In the genomic region with DNA sequence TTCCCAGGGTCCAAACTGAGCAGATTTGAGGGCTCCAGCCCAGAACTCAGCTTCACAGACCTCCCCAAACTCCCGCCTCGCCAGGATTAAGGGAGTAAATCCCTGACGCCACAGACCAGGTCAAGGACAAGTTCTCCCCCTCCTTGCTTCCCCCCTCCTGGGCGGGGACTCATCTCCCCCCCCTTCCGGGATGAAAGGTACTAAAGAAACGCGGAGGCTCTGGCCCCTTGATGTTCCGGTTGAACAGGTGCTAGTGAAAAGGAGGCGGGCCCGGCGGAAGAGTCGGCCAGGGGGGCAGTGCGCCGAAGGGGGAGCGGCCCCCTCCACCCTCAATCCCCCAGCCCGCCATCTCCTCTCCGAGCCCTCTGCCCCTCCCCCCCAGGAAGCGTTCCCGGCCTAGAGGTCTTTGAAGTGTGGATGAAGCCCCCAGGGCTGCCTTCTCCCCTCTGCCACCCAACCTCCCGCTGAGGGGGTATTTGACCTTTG, we compare ENCODE assay signal across 8 mouse cellular contexts. TPM values are rescaled to one million over a fixed set of nuclear protein-coding genes. Genes with fewer than 3 reads are reported as not detected.
DNase-seq lines count a peak whose midpoint lies in the region; ATAC-seq and TF ChIP-seq lines count a peak whose summit lies in the region.

No protein-coding gene starts in this region.

- TF ChIP-seq CTCF in thymus, adult 2 months (IDR thresholded peaks at IDR 0.05; ENCODE audit: borderline replicate concordance, control insufficient read depth, extremely low read depth, insufficient read depth, low read length, poor library complexity) = no peak

- H3K4me2 ChIP-seq in heart, embryonic 15.5 days = peak overlapping the region; percentile 73
- peak overlapping the region; percentile 70 for H3K4me2 ChIP-seq in midbrain, embryonic 11.5 days

- no peaks in the 10 kb centered on the region for H3K27me3 ChIP-seq in heart, embryonic 15.5 days
- H3K27me3 ChIP-seq in midbrain, embryonic 11.5 days (ENCODE audit: control insufficient read depth, insufficient read depth, low read length) = peaks cover 12% of the 10 kb centered on the region
- H3K27me3 ChIP-seq in thymus, adult 2 months (ENCODE audit: control insufficient read depth, insufficient read depth, low read length) = no peaks in the 10 kb centered on the region

- peak overlapping the region; percentile 82 for H3K4me3 ChIP-seq in heart, embryonic 15.5 days
- peak overlapping the region; percentile 22 for H3K4me3 ChIP-seq in midbrain, embryonic 11.5 days (ENCODE audit: low read depth, low read length)
- peak overlapping the region; percentile 74 for H3K4me3 ChIP-seq in thymus, adult 2 months (ENCODE audit: control insufficient read depth, insufficient read depth, low read length)

- H3K9me3 ChIP-seq in heart, embryonic 15.5 days (replicated peaks) = no peaks in the 10 kb centered on the region
- H3K9me3 ChIP-seq in midbrain, embryonic 11.5 days (ENCODE audit: control insufficient read depth, low read length) = no peaks in the 10 kb centered on the region

- H3K4me1 ChIP-seq in heart, embryonic 15.5 days (replicated peaks) = peaks cover 67% of the 10 kb centered on the region
- peaks cover 39% of the 10 kb centered on the region for H3K4me1 ChIP-seq in midbrain, embryonic 11.5 days (ENCODE audit: control insufficient read depth, insufficient read depth, low read length)
- H3K4me1 ChIP-seq in thymus, adult 2 months (replicated peaks; ENCODE audit: control insufficient read depth, insufficient read depth, low read length) = peaks cover 49% of the 10 kb centered on the region

- peaks cover 14% of the 10 kb centered on the region for H3K36me3 ChIP-seq in heart, embryonic 15.5 days
- H3K36me3 ChIP-seq in midbrain, embryonic 11.5 days (ENCODE audit: control insufficient read depth, insufficient read depth, low read length) = peaks cover 5% of the 10 kb centered on the region; the same call in 1 of the 2 replicates
- H3K36me3 ChIP-seq in thymus, adult 2 months (ENCODE audit: control insufficient read depth, insufficient read depth, low read length) = no peaks in the 10 kb centered on the region

- peak overlapping the region; percentile 86 for H3K9ac ChIP-seq in heart, embryonic 15.5 days
- H3K9ac ChIP-seq in midbrain, embryonic 11.5 days (ENCODE audit: low read length) = peak overlapping the region; percentile 27; the same call in 1 of the 2 replicates

- TF ChIP-seq POLR2A in thymus, adult 2 months (IDR thresholded peaks at IDR 0.05; ENCODE audit: control insufficient read depth, extremely low read depth, insufficient read depth, low read length, poor library complexity) = 0 out of 2 replicates have a peak, but pooled peaks have one; percentile 31

- H3K27ac ChIP-seq in heart, embryonic 15.5 days = peak overlapping the region; percentile 89
- peak overlapping the region; percentile 30; the same call in 1 of the 2 replicates for H3K27ac ChIP-seq in midbrain, embryonic 11.5 days (ENCODE audit: low read depth, low read length)
- peak overlapping the region; percentile 79 for H3K27ac ChIP-seq in thymus, adult 2 months (ENCODE audit: control insufficient read depth, insufficient read depth, low read length)

- no peak for ATAC-seq in heart, embryonic 15.5 days (replicated peaks; ENCODE audit: insufficient number of reproducible peaks, insufficient read depth, low FRiP score, low read depth)
- ATAC-seq in midbrain, embryonic 11.5 days (ENCODE audit: low FRiP score) = no peak

- intact Hi-C loops in heart, postnatal 25 days (cut with DNase I) = no loop called here
- intact Hi-C loops in left cerebral cortex, postnatal 25 days (cut with DNase I) = loop anchor here (5.0 kb wide), 1 partner anchor 36 kb away; no protein-coding TSS in a partner anchor

- DNase-seq in heart, adult 11 months = peak; percentile 99
- no peak for DNase-seq in heart, postnatal 25 days (ENCODE audit: low spot score)
- peak; percentile 78 for DNase-seq in embryo, embryonic 10.5 days (ENCODE audit: low spot score)
- peak; percentile 83 to 95 for DNase-seq in kidney, postnatal 25 days
- peak; percentile 93 for DNase-seq in midbrain, embryonic 11.5 days (ENCODE audit: low spot score, missing footprints)
- peak; percentile 84 for DNase-seq in thymus, adult 2 months
- no peak for DNase-seq in left cerebral cortex, postnatal 25 days (ENCODE audit: low spot score in 2 of 2)

- WGBS in heart, embryonic 15.5 days = 2% methylated on average over 18 of the region's 20 CpGs
- WGBS in midbrain, embryonic 11.5 days = under 1% methylated on average over 20 of the region's 20 CpGs
- WGBS in thymus, adult 2 months = 0% methylated on average over 20 of the region's 20 CpGs

RNA-seq across cellular contexts. Expression of gene Mllt6, which starts 1.5 kb away (rescaled TPM):
- total RNA-seq in heart, postnatal 25 days (2021) = 10 to 100 TPM; 59.8 to 63.3 TPM
- polyA plus RNA-seq in heart, embryonic 15.5 days (2015; fragmentation: Nextera tagmentation; extraction: Ambion mirVana) = 2.2 and 2.3 TPM in 2 replicates
- polyA plus RNA-seq in midbrain, embryonic 11.5 days (2014; fragmentation: Nextera tagmentation; extraction: Ambion mirVana) = 3.5 and 4.3 TPM in 2 replicates
- polyA plus RNA-seq in thymus, adult 2 months (2012; rRNA removed) = 89.5 and 99.1 TPM in 2 replicates
- 100 to 1,000 TPM; 105 to 121 TPM for total RNA-seq in left cerebral cortex, postnatal 25 days (2021)

RNA-seq across cellular contexts. Expression of gene Cisd3, which starts 23.9 kb away (rescaled TPM):
- 100 to 1,000 TPM; 145 to 155 TPM for total RNA-seq in heart, postnatal 25 days (2021)
- polyA plus RNA-seq in heart, embryonic 15.5 days (2015; fragmentation: Nextera tagmentation; extraction: Ambion mirVana) = 60.7 and 69.4 TPM in 2 replicates
- polyA plus RNA-seq in midbrain, embryonic 11.5 days (2014; fragmentation: Nextera tagmentation; extraction: Ambion mirVana) = 13.4 and 19.0 TPM in 2 replicates
- polyA plus RNA-seq in thymus, adult 2 months (2012; rRNA removed) = 24.9 and 25.3 TPM in 2 replicates
- 10 to 100 TPM; 46.5 to 48.8 TPM for total RNA-seq in left cerebral cortex, postnatal 25 days (2021)

RNA-seq across cellular contexts. Expression of gene Epop, which starts 32.2 kb away (rescaled TPM):
- 1 to 10 TPM in 1 of 2 experiments, under 1 TPM in 1; 0.94 to 1.5 TPM for total RNA-seq in heart, postnatal 25 days (2021)
- 0.71 and 1.1 TPM in 2 replicates for polyA plus RNA-seq in heart, embryonic 15.5 days (2015; fragmentation: Nextera tagmentation; extraction: Ambion mirVana)
- 7.0 and 12.0 TPM in 2 replicates for polyA plus RNA-seq in midbrain, embryonic 11.5 days (2014; fragmentation: Nextera tagmentation; extraction: Ambion mirVana)
- polyA plus RNA-seq in thymus, adult 2 months (2012; rRNA removed) = 5.6 and 8.4 TPM in 2 replicates
- total RNA-seq in left cerebral cortex, postnatal 25 days (2021) = 10 to 100 TPM; 77.4 to 92.2 TPM

RNA-seq across cellular contexts. Expression of gene Pcgf2, which starts 38.6 kb away (rescaled TPM):
- 1 to 10 TPM; 6.2 to 6.4 TPM for total RNA-seq in heart, postnatal 25 days (2021)
- polyA plus RNA-seq in heart, embryonic 15.5 days (2015; fragmentation: Nextera tagmentation; extraction: Ambion mirVana) = 10.9 and 11.5 TPM in 2 replicates
- polyA plus RNA-seq in midbrain, embryonic 11.5 days (2014; fragmentation: Nextera tagmentation; extraction: Ambion mirVana) = 13.4 and 16.1 TPM in 2 replicates
- 22.6 and 28.2 TPM in 2 replicates for polyA plus RNA-seq in thymus, adult 2 months (2012; rRNA removed)
- total RNA-seq in left cerebral cortex, postnatal 25 days (2021) = 10 to 100 TPM; 30.1 to 30.3 TPM

RNA-seq across cellular contexts. Expression of gene Psmb3, which starts 41.5 kb away (rescaled TPM):
- 100 to 1,000 TPM; 150 to 151 TPM for total RNA-seq in heart, postnatal 25 days (2021)
- polyA plus RNA-seq in heart, embryonic 15.5 days (2015; fragmentation: Nextera tagmentation; extraction: Ambion mirVana) = 337 and 364 TPM in 2 replicates
- polyA plus RNA-seq in midbrain, embryonic 11.5 days (2014; fragmentation: Nextera tagmentation; extraction: Ambion mirVana) = 477 and 517 TPM in 2 replicates
- polyA plus RNA-seq in thymus, adult 2 months (2012; rRNA removed) = 421 and 477 TPM in 2 replicates
- 100 to 1,000 TPM; 119 to 124 TPM for total RNA-seq in left cerebral cortex, postnatal 25 days (2021)

Comparison
In these comparisons a context has a peak if more than half of its experiments do, and no peak if none do; other contexts are left out.
1. DNase-seq: peak in heart, adult 11 months (single experiment), embryo, embryonic 10.5 days (single experiment), kidney, postnatal 25 days (2 of 2), midbrain, embryonic 11.5 days (single experiment) and thymus, adult 2 months (single experiment); none in heart, postnatal 25 days (single experiment) and left cerebral cortex, postnatal 25 days (0 of 2).
2. H3K27ac ChIP-seq: peak in every context shown above with its lines; median percentile 89 in heart, embryonic 15.5 days; 79 in thymus, adult 2 months; 30 in midbrain, embryonic 11.5 days.
3. H3K4me3 ChIP-seq: peak in every context shown above with its lines; median percentile 82 in heart, embryonic 15.5 days; 74 in thymus, adult 2 months; 22 in midbrain, embryonic 11.5 days.
4. RNA of gene Mllt6, which starts 1.5 kb away (polyA plus RNA-seq): 89.5 to 99.1 TPM in thymus, adult 2 months; 3.5 to 4.3 TPM in midbrain, embryonic 11.5 days and 2.2 to 2.3 TPM in heart, embryonic 15.5 days; every median in the first group is over 10 times any median in the second.